Mouse (Mus musculus) myocyte (in vitro differentiated cells): ENCODE results near the gene Hdac7. TPM values are rescaled to one million over a fixed set of nuclear protein-coding genes. Genes with fewer than 3 reads are reported as not detected.

Source experiments
- H3K27me3 ChIP-seq: one replicate; pipeline ENCODE4 v1.6.1; 2011; ENCODE audit not compliant: control insufficient read depth, insufficient read depth, insufficient read length
- H3K36me3 ChIP-seq: one replicate; pipeline ENCODE4 v1.6.1; 2011; ENCODE audit not compliant: control insufficient read depth, insufficient read depth
- H3K4me2 ChIP-seq: one replicate; pipeline ENCODE4 v1.6.1; 2011; ENCODE audit warnings: low read depth, control low read depth
- H3K4me3 ChIP-seq: one replicate; pipeline ENCODE4 v1.5.1; 2011; ENCODE audit warnings: mild to moderate bottlenecking, control low read depth, moderate library complexity
- H3K79me2 ChIP-seq: one replicate; pipeline ENCODE4 v1.6.1; 2011; ENCODE audit not compliant: control insufficient read depth, insufficient read depth
- H3ac ChIP-seq: one replicate; pipeline ENCODE4 v1.6.1; 2011; ENCODE audit not compliant: control insufficient read depth, insufficient read length
- CEBPB ChIP-seq: IDR thresholded peaks from 2 replicates; pipeline ENCODE4 v1.6.1; 2011; ENCODE audit warnings: mild to moderate bottlenecking, moderate library complexity; ENCODE audit not compliant: poor library complexity, insufficient read depth, severe bottlenecking
- E2F4 ChIP-seq: IDR thresholded peaks from one replicate; pipeline ENCODE4 v1.6.1; 2011; ENCODE audit warnings: mild to moderate bottlenecking, control low read depth, moderate library complexity; ENCODE audit not compliant: insufficient read depth
- MAX ChIP-seq: IDR thresholded peaks from one replicate; pipeline ENCODE4 v1.6.1; 2011; ENCODE audit warnings: low read depth, mild to moderate bottlenecking, control low read depth
- MYOD1 ChIP-seq, 3 experiments: IDR thresholded peaks; one replicate each; pipeline ENCODE4 v1.6.1; 2011; ENCODE audit warnings: control low read depth in 2 of 3, low read depth in 2 of 3, mild to moderate bottlenecking in 2 of 3, moderate library complexity in 1 of 3; ENCODE audit not compliant: insufficient read length in 2 of 3, control insufficient read depth in 1 of 3
- MYOG ChIP-seq, 3 experiments: IDR thresholded peaks; one replicate each; pipeline ENCODE4 v1.6.1; 2011; ENCODE audit warnings: control low read depth in 2 of 3, low read depth in 2 of 3, mild to moderate bottlenecking in 2 of 3; ENCODE audit not compliant: insufficient read length in 2 of 3, control insufficient read depth in 1 of 3, insufficient read depth in 1 of 3
- POLR2A ChIP-seq: IDR thresholded peaks from one replicate; pipeline ENCODE4 v1.6.1; 2011; ENCODE audit warnings: low read depth, mild to moderate bottlenecking, control low read depth, moderate library complexity; ENCODE audit not compliant: insufficient read length
- POLR2AphosphoS2 ChIP-seq: IDR thresholded peaks from one replicate; pipeline ENCODE4 v1.6.1; 2011; ENCODE audit warnings: low read depth, control low read depth; ENCODE audit not compliant: insufficient read length
- REST ChIP-seq: IDR thresholded peaks from one replicate; pipeline ENCODE4 v1.6.1; 2011; ENCODE audit warnings: mild to moderate bottlenecking, control low read depth, moderate library complexity; ENCODE audit not compliant: insufficient read depth, insufficient read length
- SRF ChIP-seq: IDR thresholded peaks from one replicate; pipeline ENCODE4 v1.6.1; 2011; ENCODE audit warnings: low read depth; ENCODE audit not compliant: control insufficient read depth, insufficient read length
- TCF12 ChIP-seq: IDR thresholded peaks from one replicate; pipeline ENCODE4 v1.6.1; 2011; ENCODE audit warnings: mild to moderate bottlenecking, control low read depth; ENCODE audit not compliant: poor library complexity, insufficient read depth, severe bottlenecking
- TCF3 ChIP-seq: IDR thresholded peaks from one replicate; pipeline ENCODE4 v1.6.1; 2011; ENCODE audit warnings: low read depth, control low read depth; ENCODE audit not compliant: insufficient read length
- USF1 ChIP-seq: IDR thresholded peaks from one replicate; pipeline ENCODE4 v1.6.1; 2011; ENCODE audit warnings: low read depth, mild to moderate bottlenecking, control low read depth, moderate library complexity
- polyA plus RNA-seq: library from polyadenylated mRNA; unstranded; fragments of >200 nt; fragmentation: generic; extraction: Trizol; gene quantifications from one replicate; pipeline ENCODE4 v1.2.1, GENCODE M21; 2012; ENCODE audit warnings: missing spikeins

Gene Hdac7
- polyA plus RNA-seq, 1 experiment = 17.4 TPM

GRCm38 (mm10) chr15:97865175-97865574 is 20.9 kb upstream of the Hdac7 start:
- Histone ChIP-seq H3K4me3 (no peak overlapping the region), H3K27me3 (no peaks in the 10 kb centered on the region)
- TF ChIP-seq MAX = no peak
- no peak for TF ChIP-seq TCF12
- TF ChIP-seq SRF = no peak
- TF ChIP-seq TCF3 = no peak
- no peak for TF ChIP-seq MYOD1 (IDR thresholded peaks at IDR 0.05; ENCODE audit: control insufficient read depth in 1 of 3, insufficient read length in 2 of 3, low read depth in 2 of 3)
- TF ChIP-seq CEBPB = no peak
- TF ChIP-seq REST = no peak
- TF ChIP-seq E2F4 = no peak
- TF ChIP-seq POLR2AphosphoS2 = no peak
- no peak for TF ChIP-seq MYOG (IDR thresholded peaks at IDR 0.05; ENCODE audit: control insufficient read depth in 1 of 3, insufficient read depth in 1 of 3, insufficient read length in 2 of 3, low read depth in 2 of 3)
- no peak for TF ChIP-seq USF1
- TF ChIP-seq POLR2A = no peak

GRCm38 (mm10) chr15:97864361-97865045 is 20.2 kb upstream of the Hdac7 start:
- H3K4me2 ChIP-seq = no peak overlapping the region
- TF ChIP-seq MAX (no peak), MYOD1 (IDR thresholded peaks at IDR 0.05; ENCODE audit: control insufficient read depth in 1 of 3, insufficient read length in 2 of 3, low read depth in 2 of 3) (no peak), POLR2AphosphoS2 (no peak), E2F4 (no peak), USF1 (no peak), CEBPB (no peak), TCF12 (no peak), SRF (no peak), REST (no peak), MYOG (IDR thresholded peaks at IDR 0.05; ENCODE audit: control insufficient read depth in 1 of 3, insufficient read depth in 1 of 3, insufficient read length in 2 of 3, low read depth in 2 of 3) (no peak), POLR2A (no peak), TCF3 (no peak)
- no peaks in the 10 kb centered on the region for H3K79me2 ChIP-seq
- no peaks in the 10 kb centered on the region for H3K27me3 ChIP-seq
- H3K4me3 ChIP-seq = no peak overlapping the region
- H3ac ChIP-seq = no peak overlapping the region
- peaks cover 11% of the 10 kb centered on the region for H3K36me3 ChIP-seq

More at GRCm38 (mm10) chr15:97865175-97865574, 20.9 kb upstream of the Hdac7 start:
- peaks cover 11% of the 10 kb centered on the region for H3K36me3 ChIP-seq
- no peak overlapping the region for H3ac ChIP-seq
- H3K4me2 ChIP-seq = no peak overlapping the region
- H3K79me2 ChIP-seq = no peaks in the 10 kb centered on the region

- peaks cover 11% of the 10 kb centered on the region for H3K36me3 ChIP-seq
- no peak for TF ChIP-seq REST
- no peak for TF ChIP-seq MYOD1 (IDR thresholded peaks at IDR 0.05; ENCODE audit: control insufficient read depth in 1 of 3, insufficient read length in 2 of 3, low read depth in 2 of 3)
- TF ChIP-seq POLR2AphosphoS2 = no peak
- H3K27me3 ChIP-seq = no peaks in the 10 kb centered on the region
- H3K4me2 ChIP-seq = no peak overlapping the region
- no peak overlapping the region for H3ac ChIP-seq
- H3K4me3 ChIP-seq = no peak overlapping the region
- no peaks in the 10 kb centered on the region for H3K79me2 ChIP-seq
Measured at GRCm38 (mm10) chr15:97863494-97863881, 19.2 kb upstream of the Hdac7 start.

- Histone ChIP-seq H3K79me2 (no peaks in the 10 kb centered on the region), H3K4me2 (no peak overlapping the region), H3ac (no peak overlapping the region), H3K4me3 (no peak overlapping the region), H3K36me3 (peaks cover 11% of the 10 kb centered on the region), H3K27me3 (no peaks in the 10 kb centered on the region)
- TF ChIP-seq TCF3 (no peak), CEBPB (no peak), POLR2AphosphoS2 (no peak), REST (no peak), MYOG (IDR thresholded peaks at IDR 0.05; ENCODE audit: control insufficient read depth in 1 of 3, insufficient read depth in 1 of 3, insufficient read length in 2 of 3, low read depth in 2 of 3) (no peak)
Measured at GRCm38 (mm10) chr15:97862881-97863493, 18.7 kb upstream of the Hdac7 start.

- Histone ChIP-seq H3K27me3 (no peaks in the 10 kb centered on the region), H3ac (no peak overlapping the region), H3K4me3 (no peak overlapping the region), H3K36me3 (no peaks in the 10 kb centered on the region), H3K79me2 (no peaks in the 10 kb centered on the region), H3K4me2 (no peak overlapping the region)
- TF ChIP-seq CEBPB (no peak), POLR2AphosphoS2 (no peak), USF1 (no peak), SRF (no peak), REST (no peak), E2F4 (no peak)
Measured at GRCm38 (mm10) chr15:97860353-97860752, 16.1 kb upstream of the Hdac7 start.
